8 mouse cellular contexts compared by ENCODE assay signal in genomic region chr16:32246351-32246791, GRCm38 (mm10). TPM values are rescaled to one million over a fixed set of nuclear protein-coding genes. Genes with fewer than 3 reads are reported as not detected.
DNase-seq lines count a peak whose midpoint lies in the region; ATAC-seq and TF ChIP-seq lines count a peak whose summit lies in the region.

No protein-coding gene starts in this region.

- under 1% methylated on average over 41 of the region's 41 CpGs for WGBS in liver, embryonic 14.5 days (ENCODE audit: insufficient replicate concordance)
- WGBS in neural tube, embryonic 13.5 days = 0% methylated on average over 40 of the region's 41 CpGs

- ATAC-seq in granulocyte monocyte progenitor cell, adult 5-6 weeks (replicated peaks; ENCODE audit: poor library complexity, severe bottlenecking) = peak; percentile 14; the same call in 1 of the 2 replicates
- peak; percentile 52 for ATAC-seq in liver, embryonic 14.5 days (ENCODE audit: insufficient read depth)
- peak; percentile 67 for ATAC-seq in neural tube, embryonic 13.5 days (ENCODE audit: low read depth)

- peak overlapping the region; percentile 88 for H3K4me2 ChIP-seq in liver, embryonic 14.5 days (ENCODE audit: low read depth)
- peak overlapping the region; percentile 72 for H3K4me2 ChIP-seq in neural tube, embryonic 13.5 days

- H3K27ac ChIP-seq in liver, embryonic 14.5 days = peak overlapping the region; percentile 82
- H3K27ac ChIP-seq in neural tube, embryonic 13.5 days (replicated peaks) = peak overlapping the region; percentile 95

- no peaks in the 10 kb centered on the region for H3K27me3 ChIP-seq in liver, embryonic 14.5 days (ENCODE audit: control insufficient read depth, insufficient read depth, low read length)
- H3K27me3 ChIP-seq in neural tube, embryonic 13.5 days = no peaks in the 10 kb centered on the region

- TF ChIP-seq EP300 in liver, embryonic 14.5 days (IDR thresholded peaks at IDR 0.05; ENCODE audit: low read depth) = no peak

- H3K9me3 ChIP-seq in liver, embryonic 14.5 days (ENCODE audit: control insufficient read depth, low read length) = no peaks in the 10 kb centered on the region
- no peaks in the 10 kb centered on the region for H3K9me3 ChIP-seq in neural tube, embryonic 13.5 days

- DNase-seq in CD4-positive, CD25-positive, alpha-beta regulatory T cell, adult 2 months (ENCODE audit: low read depth, low spot score) = peak; percentile 69
- DNase-seq in adrenal gland, adult (ENCODE audit: inconsistent age in 2 of 2, low spot score in 1 of 2) = peak; percentile 71 to 87
- peak; percentile 66 for DNase-seq in embryo, embryonic 10.5 days (ENCODE audit: low spot score)
- peak; percentile 34 for DNase-seq in kidney, adult 9 months
- peak; percentile 37 to 54 (median 47) for DNase-seq in liver, embryonic 14.5 days (ENCODE audit: low read depth in 3 of 3, low spot score in 3 of 3)
- peak; percentile 37 for DNase-seq in thymus, postnatal 0 days (ENCODE audit: low spot score)

- no peak for TF ChIP-seq CTCF in liver, embryonic 14.5 days (IDR thresholded peaks at IDR 0.05; ENCODE audit: low read depth)

- peak overlapping the region; percentile 94 for H3K9ac ChIP-seq in liver, embryonic 14.5 days (replicated peaks)
- H3K9ac ChIP-seq in neural tube, embryonic 13.5 days = peak overlapping the region; percentile 94

- H3K4me1 ChIP-seq in liver, embryonic 14.5 days (replicated peaks; ENCODE audit: control insufficient read depth in 2 of 2, insufficient read depth in 2 of 2, low read length in 1 of 2) = peaks cover 14 to 17% of the 10 kb centered on the region in 2 experiments
- H3K4me1 ChIP-seq in neural tube, embryonic 13.5 days (replicated peaks) = peaks cover 42% of the 10 kb centered on the region

- H3K4me3 ChIP-seq in liver, embryonic 14.5 days (ENCODE audit: insufficient read depth in 1 of 2, low read depth in 2 of 2, low read length in 2 of 2) = peak overlapping the region; percentile 68 to 91
- H3K4me3 ChIP-seq in neural tube, embryonic 13.5 days = peak overlapping the region; percentile 93

- peaks cover 3% of the 10 kb centered on the region; the same call in 1 of the 2 replicates for H3K36me3 ChIP-seq in liver, embryonic 14.5 days (replicated peaks; ENCODE audit: control insufficient read depth, insufficient read depth, low read depth)
- no peaks in the 10 kb centered on the region for H3K36me3 ChIP-seq in neural tube, embryonic 13.5 days

RNA-seq across cellular contexts. Expression of gene Fbxo45, which starts 0.6 kb away (rescaled TPM):
- 10.8 and 17.9 TPM in 2 replicates for total RNA-seq in granulocyte monocyte progenitor cell, adult 5-6 weeks (2014; fragmentation: Nextera tagmentation)
- total RNA-seq in granulocyte monocyte progenitor cell, adult 5-6 weeks (2017) = 21.9 and 22.5 TPM in 2 replicates
- polyA plus RNA-seq in liver, embryonic 14.5 days (2012; rRNA removed) = 2.7 and 4.0 TPM in 2 replicates
- 5.1 and 6.6 TPM in 2 replicates for polyA plus RNA-seq in liver, embryonic 14.5 days (2014; fragmentation: Nextera tagmentation; extraction: Ambion mirVana)
- polyA plus RNA-seq in neural tube, embryonic 13.5 days (2015; fragmentation: Nextera tagmentation; extraction: Ambion mirVana) = 15.8 and 18.4 TPM in 2 replicates
- 8.8 and 11.9 TPM in 2 replicates for polyA plus RNA-seq in thymus, postnatal 0 days (2015; fragmentation: Nextera tagmentation; extraction: Ambion mirVana)

RNA-seq across cellular contexts. Expression of gene Wdr53, which starts 0.7 kb away (rescaled TPM):
- 13.5 and 22.1 TPM in 2 replicates for total RNA-seq in granulocyte monocyte progenitor cell, adult 5-6 weeks (2014; fragmentation: Nextera tagmentation)
- total RNA-seq in granulocyte monocyte progenitor cell, adult 5-6 weeks (2017) = 12.9 and 16.0 TPM in 2 replicates
- 4.8 and 7.9 TPM in 2 replicates for polyA plus RNA-seq in liver, embryonic 14.5 days (2012; rRNA removed)
- polyA plus RNA-seq in liver, embryonic 14.5 days (2014; fragmentation: Nextera tagmentation; extraction: Ambion mirVana) = 11.2 and 11.5 TPM in 2 replicates
- 16.4 and 17.1 TPM in 2 replicates for polyA plus RNA-seq in neural tube, embryonic 13.5 days (2015; fragmentation: Nextera tagmentation; extraction: Ambion mirVana)
- 23.9 and 26.8 TPM in 2 replicates for polyA plus RNA-seq in thymus, postnatal 0 days (2015; fragmentation: Nextera tagmentation; extraction: Ambion mirVana)

RNA-seq across cellular contexts. Expression of gene Smco1, which starts 24.9 kb away (rescaled TPM):
- not detected in 2 replicates for total RNA-seq in granulocyte monocyte progenitor cell, adult 5-6 weeks (2014; fragmentation: Nextera tagmentation)
- total RNA-seq in granulocyte monocyte progenitor cell, adult 5-6 weeks (2017) = not detected in 2 replicates
- not detected in 2 replicates for polyA plus RNA-seq in liver, embryonic 14.5 days (2012; rRNA removed)
- polyA plus RNA-seq in liver, embryonic 14.5 days (2014; fragmentation: Nextera tagmentation; extraction: Ambion mirVana) = not detected in 2 replicates
- polyA plus RNA-seq in neural tube, embryonic 13.5 days (2015; fragmentation: Nextera tagmentation; extraction: Ambion mirVana) = 0.28 TPM in 1 of 2 replicates, not detected in the other
- not detected in 2 replicates for polyA plus RNA-seq in thymus, postnatal 0 days (2015; fragmentation: Nextera tagmentation; extraction: Ambion mirVana)

RNA-seq across cellular contexts. Expression of gene Rnf168, which starts 30.9 kb away (rescaled TPM):
- total RNA-seq in granulocyte monocyte progenitor cell, adult 5-6 weeks (2014; fragmentation: Nextera tagmentation) = 24.6 and 28.5 TPM in 2 replicates
- 52.1 and 67.7 TPM in 2 replicates for total RNA-seq in granulocyte monocyte progenitor cell, adult 5-6 weeks (2017)
- polyA plus RNA-seq in liver, embryonic 14.5 days (2012; rRNA removed) = 3.7 and 6.1 TPM in 2 replicates
- polyA plus RNA-seq in liver, embryonic 14.5 days (2014; fragmentation: Nextera tagmentation; extraction: Ambion mirVana) = 11.3 and 13.8 TPM in 2 replicates
- 25.3 and 27.3 TPM in 2 replicates for polyA plus RNA-seq in neural tube, embryonic 13.5 days (2015; fragmentation: Nextera tagmentation; extraction: Ambion mirVana)
- 24.6 and 31.5 TPM in 2 replicates for polyA plus RNA-seq in thymus, postnatal 0 days (2015; fragmentation: Nextera tagmentation; extraction: Ambion mirVana)

Comparison
In these comparisons a context has a peak if more than half of its experiments do, and no peak if none do; other contexts are left out.
1. Peak in every context shown above with its lines: DNase-seq, ATAC-seq, H3K4me3 ChIP-seq and H3K27ac ChIP-seq.
2. ATAC-seq: peak in every context shown above with its lines; median percentile 67 in neural tube, embryonic 13.5 days; 52 in liver, embryonic 14.5 days; 14 in granulocyte monocyte progenitor cell, adult 5-6 weeks.